Mouse (Mus musculus) thymus, postnatal 25 days (tissue): ENCODE results near the gene Myod1.

ENCODE experiments used
- DNase-seq: peaks from one replicate; pipeline ENCODE4 v3.0.0; 2022

Myod1 gene

DNA sequence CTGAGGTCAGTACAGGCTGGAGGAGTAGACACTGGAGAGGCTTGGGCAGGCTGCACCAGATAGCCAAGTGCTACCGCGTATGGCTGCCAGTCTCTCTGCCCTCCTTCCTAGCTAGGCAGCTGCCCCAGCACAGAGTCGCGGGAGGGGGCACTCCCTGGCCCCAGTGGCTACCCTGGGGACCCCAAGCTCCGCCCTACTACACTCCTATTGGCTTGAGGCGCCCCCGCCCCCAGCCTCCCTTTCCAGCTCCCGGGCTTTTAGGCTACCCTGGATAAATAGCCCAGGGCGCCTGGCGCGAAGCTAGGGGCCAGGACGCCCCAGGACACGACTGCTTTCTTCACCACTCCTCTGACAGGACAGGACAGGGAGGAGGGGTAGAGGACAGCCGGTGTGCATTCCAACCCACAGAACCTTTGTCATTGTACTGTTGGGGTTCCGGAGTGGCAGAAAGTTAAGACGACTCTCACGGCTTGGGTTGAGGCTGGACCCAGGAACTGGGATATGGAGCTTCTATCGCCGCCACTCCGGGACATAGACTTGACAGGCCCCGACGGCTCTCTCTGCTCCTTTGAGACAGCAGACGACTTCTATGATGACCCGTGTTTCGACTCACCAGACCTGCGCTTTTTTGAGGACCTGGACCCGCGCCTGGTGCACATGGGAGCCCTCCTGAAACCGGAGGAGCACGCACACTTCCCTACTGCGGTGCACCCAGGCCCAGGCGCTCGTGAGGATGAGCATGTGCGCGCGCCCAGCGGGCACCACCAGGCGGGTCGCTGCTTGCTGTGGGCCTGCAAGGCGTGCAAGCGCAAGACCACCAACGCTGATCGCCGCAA lies at the start of gene Myod1:
Myod1 (plus strand) TSS at position 303 of the 836 bp plus-strand sequence.
- no peak for DNase-seq

- no peak for DNase-seq
Measured at GRCm38 (mm10) chr7:46327896-46328295, 48.4 kb upstream of the Myod1 start.

GRCm38 (mm10) chr7:46337397-46337796 lies 38.9 kb upstream of the Myod1 start:
- DNase-seq = no peak

- no peak for DNase-seq
Measured at GRCm38 (mm10) chr7:46339818-46340217, 36.5 kb upstream of the Myod1 start.

- no peak for DNase-seq
Measured at GRCm38 (mm10) chr7:46340295-46340694, 36.0 kb upstream of the Myod1 start.

DNA sequence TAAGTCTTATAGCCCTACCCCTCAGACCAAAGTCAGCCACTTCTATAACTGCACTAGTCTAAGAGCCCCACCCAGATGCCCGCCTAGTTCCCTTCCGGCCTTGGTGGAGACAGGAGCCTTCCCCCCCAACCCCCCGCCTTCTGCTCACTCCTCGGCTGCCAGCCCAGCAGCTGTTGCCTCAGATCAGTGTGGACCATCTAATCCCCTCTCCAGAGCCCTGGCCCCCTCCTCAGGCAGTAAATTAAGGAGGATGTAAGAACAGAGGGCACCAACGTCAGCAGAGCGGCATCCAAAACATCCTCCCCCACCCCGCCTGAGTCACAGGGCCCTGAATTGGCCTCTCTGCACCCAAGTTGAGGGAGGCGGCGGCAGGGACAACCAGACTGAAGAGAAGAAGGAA lies 34.8 kb upstream of the Myod1 start:
- no peak for DNase-seq

GRCm38 (mm10) chr7:46347692-46348091 lies 28.6 kb upstream of the Myod1 start:
- no peak for DNase-seq

GRCm38 (mm10) chr7:46348813-46349212 lies 27.5 kb upstream of the Myod1 start:
- no peak for DNase-seq

DNA sequence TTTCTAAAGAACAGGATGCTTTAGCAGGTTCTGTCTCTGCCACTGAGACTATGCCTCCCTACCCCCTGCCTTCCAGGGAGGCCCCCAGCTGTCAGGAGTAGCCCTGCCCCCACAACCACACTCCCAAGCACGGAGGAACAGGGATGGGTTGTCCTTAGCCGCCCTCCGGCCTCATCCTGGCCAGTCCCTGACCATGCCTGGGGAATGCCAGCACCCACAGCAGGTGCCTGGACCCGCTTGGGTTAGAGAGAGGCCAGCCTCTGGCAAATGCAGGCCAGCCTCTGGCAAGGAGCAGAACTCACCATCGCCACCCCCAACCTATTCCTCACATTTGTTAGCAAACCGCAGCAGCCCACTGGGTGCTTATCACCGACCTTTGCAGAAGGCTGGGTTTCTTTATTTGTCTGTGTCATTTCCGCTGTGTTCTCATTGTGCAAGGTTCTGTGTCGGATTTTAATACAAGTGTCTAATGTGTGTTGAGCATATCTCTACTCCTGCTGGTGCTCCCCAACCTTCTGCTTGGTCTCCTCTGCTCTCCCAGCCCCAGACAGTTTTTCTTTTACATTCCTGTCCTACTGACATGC lies 26.1 kb upstream of the Myod1 start:
- no peak for DNase-seq

- DNase-seq = no peak
Measured at GRCm38 (mm10) chr7:46352748-46353147, 23.5 kb upstream of the Myod1 start.

DNA sequence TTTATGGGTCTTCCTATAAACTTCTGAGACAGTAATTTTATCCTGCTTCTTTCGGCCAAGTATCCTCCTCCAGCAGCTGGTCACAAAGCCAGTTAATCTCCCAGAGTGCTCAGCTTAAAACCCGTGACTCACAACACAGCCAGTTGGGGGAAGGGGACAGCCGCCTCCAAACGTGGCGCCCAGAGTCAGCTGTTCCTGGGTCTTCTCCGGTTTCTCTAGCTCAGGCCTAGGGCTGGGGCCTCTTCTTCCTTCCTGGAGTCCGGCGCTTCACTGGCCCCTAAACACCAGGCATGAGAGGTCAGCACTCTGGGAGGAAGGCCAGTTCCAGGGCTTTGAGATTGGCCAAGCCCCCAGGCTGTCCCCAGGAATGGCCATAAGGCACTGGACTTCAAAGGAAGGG lies 23.1 kb upstream of the Myod1 start:
- DNase-seq = no peak

GRCm38 (mm10) chr7:46353875-46354274 lies 22.4 kb upstream of the Myod1 start:
- no peak for DNase-seq

DNA sequence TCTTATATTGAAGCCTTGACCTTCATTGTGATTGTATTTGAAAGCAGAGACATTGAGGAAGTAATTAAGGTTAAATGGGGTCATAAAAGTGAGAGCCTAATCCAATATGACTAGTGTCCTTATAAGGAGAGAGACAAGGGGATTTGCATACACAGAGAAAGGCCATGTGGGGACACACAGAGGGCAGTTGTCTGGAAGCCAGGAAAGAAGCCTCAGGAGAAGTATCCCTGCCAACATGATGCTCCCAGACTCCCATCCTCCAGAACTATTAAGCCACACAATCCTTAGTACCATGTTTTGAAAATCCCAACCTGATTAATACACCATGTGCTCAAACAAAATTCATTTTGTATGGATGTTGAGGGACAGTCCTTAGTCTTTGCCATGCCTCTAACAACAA lies 14.5 kb upstream of the Myod1 start:
- DNase-seq = no peak

GRCm38 (mm10) chr7:46364154-46364553 lies 12.1 kb upstream of the Myod1 start:
- no peak for DNase-seq

GRCm38 (mm10) chr7:46365810-46366209 lies 10.5 kb upstream of the Myod1 start:
- no peak for DNase-seq

- no peak for DNase-seq
Measured at GRCm38 (mm10) chr7:46371104-46371503, 5.2 kb upstream of the Myod1 start.

DNA sequence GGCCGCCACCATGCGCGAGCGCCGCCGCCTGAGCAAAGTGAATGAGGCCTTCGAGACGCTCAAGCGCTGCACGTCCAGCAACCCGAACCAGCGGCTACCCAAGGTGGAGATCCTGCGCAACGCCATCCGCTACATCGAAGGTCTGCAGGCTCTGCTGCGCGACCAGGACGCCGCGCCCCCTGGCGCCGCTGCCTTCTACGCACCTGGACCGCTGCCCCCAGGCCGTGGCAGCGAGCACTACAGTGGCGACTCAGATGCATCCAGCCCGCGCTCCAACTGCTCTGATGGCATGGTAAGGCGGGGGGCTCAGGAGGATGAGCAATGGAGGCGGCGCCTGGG lies 703 bp downstream of the Myod1 start:
- no peak for DNase-seq

- DNase-seq = peak; percentile 42
Measured at GRCm38 (mm10) chr7:46378123-46378522, 1.8 kb downstream of the Myod1 start.

- peak; percentile 47 for DNase-seq
Measured at GRCm38 (mm10) chr7:46378983-46379382, 2.7 kb downstream of the Myod1 start.

DNA sequence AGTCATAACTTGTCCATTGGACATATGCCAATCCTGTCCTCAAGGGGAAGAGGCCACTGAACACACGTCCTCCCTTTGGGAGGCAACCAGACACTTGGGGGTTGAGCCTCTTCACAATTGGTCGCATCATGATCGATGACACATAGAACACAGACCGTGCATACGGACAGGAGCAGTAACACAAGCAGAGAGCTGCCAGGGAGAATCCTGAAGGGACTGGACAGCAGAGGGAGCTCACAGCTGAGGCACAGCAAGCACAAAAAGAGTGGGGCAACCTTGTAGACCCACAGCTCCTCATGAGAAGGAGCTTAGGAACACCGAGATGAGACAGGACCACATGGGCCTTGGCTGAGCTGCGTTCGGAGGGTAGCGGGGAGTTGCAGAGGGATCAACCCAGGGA lies 4.4 kb downstream of the Myod1 start:
- DNase-seq = no peak

DNA sequence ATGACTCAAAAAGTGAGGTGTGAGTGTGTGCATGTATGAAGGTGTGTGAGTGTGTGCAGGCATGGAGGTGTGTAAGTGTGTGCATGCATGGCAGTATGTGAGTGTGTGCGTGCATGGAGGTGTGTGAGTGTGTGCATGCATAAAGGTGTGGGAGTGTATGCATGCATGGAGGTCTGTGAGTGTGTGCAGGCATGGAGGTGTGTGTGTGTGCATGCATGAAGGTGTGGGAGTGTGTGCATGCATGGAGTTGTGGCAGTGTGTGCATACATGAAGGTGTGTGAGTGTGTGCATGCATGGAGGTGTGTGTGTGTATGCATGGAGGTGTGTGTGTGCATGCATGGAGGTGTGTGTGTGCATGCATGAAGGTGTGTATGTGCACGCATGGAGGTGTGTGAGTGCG lies 11.2 kb downstream of the Myod1 start:
- DNase-seq = no peak

DNA sequence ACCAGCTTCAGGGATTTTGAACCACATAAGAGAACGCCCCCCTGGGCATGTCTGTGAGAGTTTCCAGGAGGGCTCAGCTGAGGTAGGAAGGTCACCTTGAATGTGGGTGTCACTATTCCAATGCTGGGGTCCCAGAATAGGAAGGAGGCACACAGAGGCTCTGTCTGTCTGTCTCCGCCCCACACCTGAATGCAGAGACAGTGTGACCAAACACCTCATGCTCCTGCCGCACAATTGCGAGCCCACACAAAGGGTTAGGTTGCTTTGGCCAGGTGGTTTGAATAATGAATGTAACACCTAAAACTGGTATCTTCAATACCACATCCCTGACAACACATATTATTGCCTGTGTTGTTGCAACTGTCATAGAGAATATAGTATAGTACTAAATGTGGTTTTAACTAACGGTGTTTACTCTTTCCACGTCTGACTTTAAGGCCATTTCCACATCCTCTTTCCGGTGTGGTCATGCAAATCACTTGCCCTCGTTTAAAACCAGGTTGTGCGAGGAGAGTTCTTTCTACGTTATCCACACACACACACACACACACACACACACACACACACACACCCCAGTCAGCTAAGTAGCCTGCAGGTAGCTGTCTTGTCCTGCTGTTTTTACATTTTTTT lies 13.3 kb downstream of the Myod1 start:
- peak; percentile 27 for DNase-seq

GRCm38 (mm10) chr7:46390226-46390625 lies 14.0 kb downstream of the Myod1 start:
- no peak for DNase-seq

DNA sequence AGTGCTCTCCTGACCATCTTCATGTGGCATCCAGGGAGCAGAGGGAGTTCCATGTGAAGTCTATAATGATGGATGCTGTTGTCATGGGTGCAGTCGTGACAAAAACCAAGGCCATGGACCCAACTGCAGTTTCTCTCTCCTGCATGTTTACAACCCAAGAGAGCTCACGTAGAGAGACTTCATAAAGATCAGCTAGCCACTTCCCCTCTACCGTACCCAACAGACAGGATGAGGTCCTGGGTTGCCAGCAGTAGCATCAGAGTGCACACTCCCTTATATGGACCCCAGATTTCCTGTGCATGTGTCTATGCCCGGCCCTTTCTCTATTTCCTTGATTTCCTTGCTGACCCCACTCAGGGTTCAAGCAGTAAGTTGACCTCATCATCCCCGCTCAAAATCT lies 15.4 kb downstream of the Myod1 start:
- DNase-seq = peak; percentile 48
